Mouse (Mus musculus): ENCODE measurements at regions not wholly inside any gene's neighbourhood (a gene's known extent, or its start where the extent isn't known, plus 50 kb on each side); places are given as distances from the start of the nearest gene placed in this dataset.

DNA sequence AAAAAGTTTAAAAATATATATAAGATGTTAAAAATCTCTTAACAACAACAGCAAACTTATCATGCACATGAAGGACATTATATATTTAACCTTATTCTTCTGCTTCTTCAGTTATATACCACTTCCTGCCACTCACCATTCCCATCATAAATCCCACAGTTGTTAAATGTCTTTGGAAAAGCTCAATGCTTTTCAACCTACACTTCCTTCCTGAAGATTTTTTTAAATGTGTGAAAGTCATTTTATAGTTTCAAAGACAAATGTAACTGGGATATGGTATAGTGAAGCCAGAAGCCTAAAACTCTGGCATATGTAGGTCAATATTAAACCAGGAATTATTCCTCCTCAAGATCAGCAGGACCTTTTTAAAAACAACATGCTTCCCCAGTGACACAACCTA lies 1666.1 kb upstream of the B3galt2 start:
- TF ChIP-seq CTCF (IDR thresholded peaks at IDR 0.05; ENCODE audit: low read depth) (no peak), EP300 (optimal IDR thresholded peaks at IDR 0.05) (no peak)
